27 mouse cellular contexts compared by ENCODE assay signal in the genomic region with DNA sequence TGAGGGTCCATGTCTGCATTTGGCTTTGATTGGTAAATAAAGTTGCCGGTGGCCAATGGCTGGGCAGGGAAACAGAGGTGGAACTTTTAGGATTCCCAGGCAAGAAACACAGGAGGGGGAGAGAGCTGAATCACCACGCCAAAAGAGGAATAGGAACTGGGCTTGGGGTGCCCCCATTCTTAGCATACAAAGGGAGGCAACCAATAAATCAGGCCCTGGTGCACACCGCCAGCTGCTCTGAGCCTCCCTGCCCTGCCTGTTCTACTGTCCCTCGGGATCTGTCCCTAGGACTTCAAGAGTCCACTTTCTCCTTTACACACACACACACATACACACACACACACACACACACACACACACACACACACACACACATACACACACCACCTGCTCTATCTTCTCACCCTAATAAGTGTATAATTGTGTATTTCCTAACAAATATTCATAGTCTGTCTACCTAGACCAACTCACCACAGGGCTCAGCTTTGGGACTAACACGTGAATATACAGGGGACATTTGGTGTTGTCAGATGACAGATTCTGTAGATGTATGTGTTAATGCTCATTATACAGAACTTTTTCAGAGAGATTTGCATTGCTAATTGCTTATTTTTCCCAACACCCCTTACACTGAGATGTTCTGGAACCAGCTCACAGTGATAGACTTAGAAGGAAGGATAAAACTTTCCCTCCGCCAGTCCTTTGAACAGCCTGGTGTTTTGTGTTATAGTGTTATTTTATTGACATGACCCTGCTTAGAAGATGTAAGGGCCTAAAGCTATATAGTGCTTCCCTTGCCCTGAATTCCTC.
DNase-seq lines count a peak whose midpoint lies in the region; ATAC-seq and TF ChIP-seq lines count a peak whose summit lies in the region.
"Had no signal": no experiment of that assay in that cellular context is flagged by ENCODE, and none has a peak within 500 bp of the region (broad histone marks: within the 10 kb centered on the region; RNA-seq: fewer than 3 reads in every experiment).

No protein-coding gene starts in this region.

- H3K36me3 ChIP-seq in forebrain, embryonic 14.5 days (ENCODE audit: control insufficient read depth, insufficient read depth, low read length) = no peaks in the 10 kb centered on the region
- H3K36me3 ChIP-seq in forebrain, embryonic 11.5 days (ENCODE audit: control insufficient read depth, insufficient read depth, low read length) = no peaks in the 10 kb centered on the region
- H3K36me3 ChIP-seq in liver, embryonic 12.5 days = no peaks in the 10 kb centered on the region
- no peaks in the 10 kb centered on the region for H3K36me3 ChIP-seq in liver, embryonic 11.5 days (ENCODE audit: control insufficient read depth, insufficient read depth, low read length)
- no peaks in the 10 kb centered on the region for H3K36me3 ChIP-seq in liver, embryonic 13.5 days
- H3K36me3 ChIP-seq in lung, postnatal 0 days (ENCODE audit: insufficient read depth, low read length) = no peaks in the 10 kb centered on the region; the same call in 1 of the 2 replicates
- H3K36me3 ChIP-seq: embryonic facial prominence, embryonic 12.5 days; heart, embryonic 15.5 days; limb, embryonic 15.5 days; midbrain, embryonic 10.5 days had no signal

- no peaks in the 10 kb centered on the region for H3K9me3 ChIP-seq in forebrain, embryonic 14.5 days (replicated peaks; ENCODE audit: control insufficient read depth, low read length)
- H3K9me3 ChIP-seq in forebrain, embryonic 11.5 days (ENCODE audit: control insufficient read depth, low read length) = no peaks in the 10 kb centered on the region
- no peaks in the 10 kb centered on the region for H3K9me3 ChIP-seq in liver, embryonic 12.5 days (replicated peaks)
- no peaks in the 10 kb centered on the region for H3K9me3 ChIP-seq in liver, embryonic 11.5 days (ENCODE audit: control insufficient read depth, low read length)
- H3K9me3 ChIP-seq in liver, embryonic 13.5 days (replicated peaks) = no peaks in the 10 kb centered on the region
- H3K9me3 ChIP-seq in lung, postnatal 0 days (ENCODE audit: low read length) = no peaks in the 10 kb centered on the region
- H3K9me3 ChIP-seq: embryonic facial prominence, embryonic 12.5 days; heart, embryonic 15.5 days; limb, embryonic 15.5 days; midbrain, embryonic 10.5 days had no signal

- peak; percentile 60 for DNase-seq in forebrain, embryonic 14.5 days (ENCODE audit: low spot score)
- no peak for DNase-seq in forebrain, embryonic 11.5 days (ENCODE audit: low spot score)
- DNase-seq in liver, embryonic 11.5 days (ENCODE audit: low spot score) = no peak
- DNase-seq in liver, embryonic 13.5 days = no peak
- DNase-seq in lung, postnatal 0 days (ENCODE audit: low spot score) = no peak
- no peak for DNase-seq in gastrocnemius, adult 8-10 months (ENCODE audit: low spot score in 2 of 2)
- DNase-seq: adrenal gland, postnatal 14 days; cerebellum, adult 11 months; cerebellum, adult 9-11 months; gastrocnemius, postnatal 14 days; heart, postnatal 36 days; kidney, adult 18-20 months; kidney, postnatal 10 days; lung, embryonic 14.5 days; lung, postnatal 36 days; right cerebral cortex, postnatal 14 days had no signal

- WGBS in forebrain, embryonic 14.5 days = 66% methylated on average over 6 of the region's 6 CpGs
- 77% methylated on average over 6 of the region's 6 CpGs for WGBS in forebrain, embryonic 11.5 days
- 62% methylated on average over 4 of the region's 6 CpGs for WGBS in liver, embryonic 12.5 days (ENCODE audit: insufficient replicate concordance)
- WGBS in liver, embryonic 11.5 days = 65% methylated on average over 6 of the region's 6 CpGs
- WGBS in liver, embryonic 13.5 days (ENCODE audit: insufficient replicate concordance) = 45% methylated on average over 6 of the region's 6 CpGs
- WGBS in lung, postnatal 0 days = 72% methylated on average over 6 of the region's 6 CpGs

- no peak for TF ChIP-seq EP300 in lung, postnatal 0 days (IDR thresholded peaks at IDR 0.05)

- no peaks in the 10 kb centered on the region for H3K27me3 ChIP-seq in forebrain, embryonic 14.5 days (replicated peaks; ENCODE audit: control insufficient read depth, insufficient read depth, low read length)
- no peaks in the 10 kb centered on the region for H3K27me3 ChIP-seq in forebrain, embryonic 11.5 days (ENCODE audit: control insufficient read depth, insufficient read depth, low read length)
- H3K27me3 ChIP-seq in liver, embryonic 12.5 days (replicated peaks) = no peaks in the 10 kb centered on the region
- H3K27me3 ChIP-seq in liver, embryonic 11.5 days (replicated peaks; ENCODE audit: control insufficient read depth, insufficient read depth, low read length) = no peaks in the 10 kb centered on the region
- no peaks in the 10 kb centered on the region for H3K27me3 ChIP-seq in liver, embryonic 13.5 days
- no peaks in the 10 kb centered on the region for H3K27me3 ChIP-seq in lung, postnatal 0 days (replicated peaks; ENCODE audit: insufficient read depth, low read length)
- H3K27me3 ChIP-seq: embryonic facial prominence, embryonic 12.5 days; heart, embryonic 15.5 days; limb, embryonic 15.5 days had no signal

- H3K27ac ChIP-seq in forebrain, embryonic 14.5 days (ENCODE audit: low read depth, low read length) = no peak overlapping the region
- no peak overlapping the region for H3K27ac ChIP-seq in forebrain, embryonic 11.5 days (ENCODE audit: low read depth, low read length)
- H3K27ac ChIP-seq in liver, embryonic 12.5 days = 0 out of 2 replicates have a peak overlapping the region, but pooled peaks have one; percentile 1
- no peak overlapping the region for H3K27ac ChIP-seq in liver, embryonic 11.5 days (ENCODE audit: low read depth, low read length)
- H3K27ac ChIP-seq in liver, embryonic 13.5 days = peak overlapping the region; percentile 34; the same call in 1 of the 2 replicates
- no peak overlapping the region for H3K27ac ChIP-seq in lung, postnatal 0 days (ENCODE audit: low read length)
- H3K27ac ChIP-seq: embryonic facial prominence, embryonic 12.5 days; heart, embryonic 15.5 days; hindbrain, embryonic 14.5 days; left cerebral cortex, adult 2 months; limb, embryonic 15.5 days; midbrain, embryonic 10.5 days had no signal

- peak; percentile 76 for ATAC-seq in forebrain, embryonic 14.5 days
- ATAC-seq in forebrain, embryonic 11.5 days (replicated peaks; ENCODE audit: low FRiP score) = no peak
- no peak for ATAC-seq in liver, embryonic 12.5 days
- ATAC-seq in liver, embryonic 11.5 days (replicated peaks; ENCODE audit: low FRiP score) = no peak
- no peak for ATAC-seq in liver, embryonic 13.5 days (ENCODE audit: low read depth)
- ATAC-seq in lung, postnatal 0 days = no peak
- ATAC-seq: CD4-positive, CD25-positive, alpha-beta regulatory T cell, adult 4 months; inflammation-experienced regulatory T-cells, adult 6 months; midbrain, embryonic 16.5 days had no signal

- no peak overlapping the region for H3K4me2 ChIP-seq in forebrain, embryonic 14.5 days (ENCODE audit: low read length)
- no peak overlapping the region for H3K4me2 ChIP-seq in forebrain, embryonic 11.5 days (ENCODE audit: low read depth, low read length, severe bottlenecking)
- no peak overlapping the region for H3K4me2 ChIP-seq in liver, embryonic 12.5 days
- no peak overlapping the region for H3K4me2 ChIP-seq in liver, embryonic 11.5 days
- H3K4me2 ChIP-seq in liver, embryonic 13.5 days = no peak overlapping the region
- no peak overlapping the region for H3K4me2 ChIP-seq in lung, postnatal 0 days (replicated peaks; ENCODE audit: low read depth, low read length)
- H3K4me2 ChIP-seq: embryonic facial prominence, embryonic 12.5 days; heart, embryonic 15.5 days; hindbrain, embryonic 14.5 days; limb, embryonic 15.5 days; lung, embryonic 14.5 days had no signal

- H3K4me1 ChIP-seq in forebrain, embryonic 14.5 days (ENCODE audit: control insufficient read depth, insufficient read depth, low read length) = peaks cover 4% of the 10 kb centered on the region; the same call in 1 of the 2 replicates
- 0 out of 2 replicates have a peak, but pooled peaks cover 2% of the 10 kb centered on the region for H3K4me1 ChIP-seq in forebrain, embryonic 11.5 days (replicated peaks; ENCODE audit: control insufficient read depth, insufficient read depth, low read length)
- H3K4me1 ChIP-seq in liver, embryonic 12.5 days = peaks cover 39% of the 10 kb centered on the region
- peaks cover 18% of the 10 kb centered on the region for H3K4me1 ChIP-seq in liver, embryonic 11.5 days (replicated peaks; ENCODE audit: control insufficient read depth, insufficient read depth, low read length)
- peaks cover 40% of the 10 kb centered on the region for H3K4me1 ChIP-seq in liver, embryonic 13.5 days (replicated peaks)
- no peaks in the 10 kb centered on the region for H3K4me1 ChIP-seq in lung, postnatal 0 days (ENCODE audit: insufficient read depth, low read depth, low read length)

- no peak for TF ChIP-seq CTCF in lung, postnatal 0 days (IDR thresholded peaks at IDR 0.05)

- no peak overlapping the region for H3K4me3 ChIP-seq in forebrain, embryonic 14.5 days (ENCODE audit: low read depth, low read length)
- H3K4me3 ChIP-seq in forebrain, embryonic 11.5 days (ENCODE audit: low read depth, low read length) = no peak overlapping the region
- H3K4me3 ChIP-seq in liver, embryonic 12.5 days = no peak overlapping the region
- H3K4me3 ChIP-seq in liver, embryonic 11.5 days (ENCODE audit: low read depth, low read length) = no peak overlapping the region
- no peak overlapping the region for H3K4me3 ChIP-seq in liver, embryonic 13.5 days (replicated peaks)
- no peak overlapping the region for H3K4me3 ChIP-seq in lung, postnatal 0 days (ENCODE audit: low read depth, low read length)
- H3K4me3 ChIP-seq: embryonic facial prominence, embryonic 12.5 days; heart, embryonic 15.5 days; left cerebral cortex, adult 2 months; limb, embryonic 15.5 days; midbrain, embryonic 10.5 days; myocyte had no signal

- H3K9ac ChIP-seq in forebrain, embryonic 14.5 days (ENCODE audit: low read length) = no peak overlapping the region
- H3K9ac ChIP-seq in forebrain, embryonic 11.5 days (ENCODE audit: low read length) = no peak overlapping the region
- no peak overlapping the region for H3K9ac ChIP-seq in liver, embryonic 12.5 days
- no peak overlapping the region for H3K9ac ChIP-seq in liver, embryonic 11.5 days (ENCODE audit: low read depth, low read length)
- no peak overlapping the region for H3K9ac ChIP-seq in liver, embryonic 13.5 days
- H3K9ac ChIP-seq in lung, postnatal 0 days (replicated peaks; ENCODE audit: low read depth) = no peak overlapping the region
- H3K9ac ChIP-seq: embryonic facial prominence, embryonic 12.5 days; heart, embryonic 15.5 days; hindbrain, embryonic 14.5 days; limb, embryonic 15.5 days; lung, embryonic 14.5 days had no signal

Comparison
In these comparisons a context has a peak if more than half of its experiments do, and no peak if none do; other contexts are left out.
1. H3K27ac ChIP-seq: peak in liver, embryonic 12.5 days (single experiment) and liver, embryonic 13.5 days (single experiment); none in forebrain, embryonic 14.5 days (single experiment), forebrain, embryonic 11.5 days (single experiment), liver, embryonic 11.5 days (single experiment) and lung, postnatal 0 days (single experiment).